Mouse (Mus musculus) brown adipose tissue, adult 24 weeks (tissue): ENCODE measurements around the gene Gm21028. TPM values are rescaled to one million over a fixed set of nuclear protein-coding genes. Genes with fewer than 3 reads are reported as not detected.
"Not testable (repeated sequence)": the region's sequence is repeated elsewhere in the genome, so short reads cannot be mapped to it uniquely, and the experiment has no call there.

ENCODE experiments used
- H3K27ac ChIP-seq: fragments of 200-500 bp; replicated peaks from 2 replicates; pipeline ENCODE4 v1.5.1; 2012; ENCODE audit warnings: low read depth, mild to moderate bottlenecking, low read length
- H3K4me1 ChIP-seq: fragments of 200-500 bp; 2 replicates; pipeline ENCODE4 v1.6.1; 2012; ENCODE audit warnings: low read length, mixed read lengths; ENCODE audit not compliant: control insufficient read depth, insufficient read depth, insufficient read length
- H3K4me3 ChIP-seq: fragments of 200-500 bp; 2 replicates; pipeline ENCODE4 v1.5.1; 2012; ENCODE audit warnings: low read depth, mild to moderate bottlenecking, low read length, moderate library complexity; ENCODE audit not compliant: insufficient read depth
- polyA plus RNA-seq: library from polyadenylated mRNA; stranded (reverse); fragments of >200 nt; gene quantifications from 2 replicates; pipeline ENCODE4 v1.2.4, GENCODE M21; 2012; ENCODE audit not compliant: missing spikeins, insufficient read depth, insufficient read length

The Gm21028 gene
- not detected in 2 replicates for polyA plus RNA-seq

DNA sequence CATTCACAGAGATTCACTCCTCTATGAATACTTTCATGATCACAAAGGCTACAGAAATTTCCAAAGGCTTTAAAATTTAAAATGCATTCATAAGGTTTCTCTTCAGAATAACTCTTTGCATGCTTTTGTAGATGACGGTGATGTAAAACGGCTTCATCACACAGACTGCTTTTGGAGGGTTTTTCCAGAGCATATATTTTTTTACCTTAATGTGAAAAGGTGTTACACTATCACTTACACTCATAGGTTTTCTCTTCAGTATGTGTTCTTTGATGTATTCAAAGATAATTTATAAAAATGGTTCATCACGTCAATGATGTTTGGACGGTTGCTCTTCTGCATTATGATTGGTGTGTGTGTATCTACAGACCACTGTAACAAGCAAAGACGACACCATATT lies at the start of gene Gm21028:
Gm21028 (minus strand) TSS at position 101 of the 400 bp plus-strand sequence.
- H3K27ac ChIP-seq = no peak within 1 kb of the TSS
- H3K4me3 ChIP-seq = no peak within 1 kb of the TSS
- no peaks in the 10 kb centered on the region for H3K4me1 ChIP-seq

DNA sequence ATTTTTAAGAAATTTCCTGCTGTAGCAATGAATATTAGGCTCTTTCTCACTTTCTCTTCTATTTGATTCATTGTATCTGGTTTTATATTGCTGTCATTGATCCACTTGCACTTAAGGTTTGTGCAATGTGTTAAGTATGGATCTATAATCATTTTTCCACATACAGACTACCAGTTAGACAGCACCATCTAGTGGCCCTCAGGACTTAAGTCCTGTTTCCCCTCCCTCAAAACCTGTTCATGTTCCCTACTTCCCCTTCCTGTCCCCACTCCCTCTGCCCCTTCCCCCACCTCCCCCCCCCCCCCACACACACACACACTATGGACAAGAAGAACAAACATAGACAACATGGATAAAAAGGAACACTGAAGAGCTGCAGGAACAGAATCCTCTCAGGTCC lies 17.3 kb upstream of the Gm21028 start:
- not testable (repeated sequence) for H3K4me3 ChIP-seq, H3K4me1 ChIP-seq, H3K27ac ChIP-seq

- not testable (repeated sequence) for H3K4me3 ChIP-seq, H3K4me1 ChIP-seq, H3K27ac ChIP-seq
Measured at GRCm38 (mm10) chr7:42592413-42592812, 14.0 kb upstream of the Gm21028 start, which contains the start of gene Zfp977. Zfp977 (minus strand) TSS chr7:42592547.

- H3K27ac ChIP-seq, H3K4me1 ChIP-seq, H3K4me3 ChIP-seq: not testable (repeated sequence)
Measured at GRCm38 (mm10) chr7:42591311-42591710, 12.9 kb upstream of the Gm21028 start.

GRCm38 (mm10) chr7:42551766-42552165 lies 26.6 kb downstream of the Gm21028 start:
- Histone ChIP-seq H3K4me3 (no peak overlapping the region), H3K27ac (no peak overlapping the region), H3K4me1 (no peaks in the 10 kb centered on the region)

Other genes starting within 250 kb of the Gm21028 start
- gene 4933421I07Rik, start 130.5 kb downstream of the Gm21028 start, polyA plus RNA-seq = not detected in 2 replicates
- gene Zfp141, start 72.8 kb downstream of the Gm21028 start, polyA plus RNA-seq = 2.8 and 2.9 TPM in 2 replicates
- gene Zfp977, start 14.0 kb upstream of the Gm21028 start, polyA plus RNA-seq = 0.96 and 1.3 TPM in 2 replicates
- gene Zfp976, start 64.0 kb upstream of the Gm21028 start, polyA plus RNA-seq = 1.1 and 1.7 TPM in 2 replicates
- gene Zfp975, start 114.2 kb upstream of the Gm21028 start, polyA plus RNA-seq = 2.4 and 3.0 TPM in 2 replicates
- gene Gm17067, start 148.4 kb upstream of the Gm21028 start, polyA plus RNA-seq = 1.3 and 2.5 TPM in 2 replicates
- gene Vmn2r62, start 214.9 kb upstream of the Gm21028 start, polyA plus RNA-seq = not detected in 2 replicates